Mouse (Mus musculus) cerebellum, adult 9-11 months (tissue): ENCODE results near the gene Aida.
"Not testable (repeated sequence)": the region's sequence is repeated elsewhere in the genome, so short reads cannot be mapped to it uniquely, and the experiment has no call there.

Source experiments
- DNase-seq: peaks from one replicate; pipeline ENCODE4 v3.0.0; 2022

The Aida gene

GRCm38 (mm10) chr1:183322496-183322895 is 26.1 kb downstream of the Aida start:
- DNase-seq = not testable (repeated sequence)

- DNase-seq = no peak
Measured at GRCm38 (mm10) chr1:183323923-183324322, 27.5 kb downstream of the Aida start.

GRCm38 (mm10) chr1:183324433-183324832 is 28.0 kb downstream of the Aida start:
- no peak for DNase-seq

GRCm38 (mm10) chr1:183327171-183327570 is 30.8 kb downstream of the Aida start:
- DNase-seq = no peak

- not testable (repeated sequence) for DNase-seq
Measured at GRCm38 (mm10) chr1:183342902-183343301, 46.5 kb downstream of the Aida start.

GRCm38 (mm10) chr1:183344886-183345816 is 48.8 kb downstream of the Aida start:
- peak; percentile 84 for DNase-seq

- DNase-seq = no peak
Measured at GRCm38 (mm10) chr1:183345817-183346195, 49.4 kb downstream of the Aida start.

- DNase-seq = peak; percentile 75
Measured at GRCm38 (mm10) chr1:183349840-183350239, 53.5 kb downstream of the Aida start.

- DNase-seq = no peak
Measured at GRCm38 (mm10) chr1:183358901-183359300, 62.5 kb downstream of the Aida start.

- no peak for DNase-seq
Measured at GRCm38 (mm10) chr1:183362301-183362700, 65.9 kb downstream of the Aida start.

GRCm38 (mm10) chr1:183362729-183363576 is 66.6 kb downstream of the Aida start:
- DNase-seq = no peak

- no peak for DNase-seq
Measured at GRCm38 (mm10) chr1:183363577-183363867, 67.1 kb downstream of the Aida start.

GRCm38 (mm10) chr1:183366361-183366760 is 70.0 kb downstream of the Aida start:
- no peak for DNase-seq

GRCm38 (mm10) chr1:183368601-183369400 is 72.4 kb downstream of the Aida start:
- DNase-seq = peak; percentile 61

GRCm38 (mm10) chr1:183369427-183370014 is 73.1 kb downstream of the Aida start, which contains the start of gene Mia3:
Gene Mia3 (minus strand): TSS chr1:183369553.
- peak; percentile 99 for DNase-seq

GRCm38 (mm10) chr1:183374728-183375127 is 78.3 kb downstream of the Aida start:
- DNase-seq = no peak
